Mouse (Mus musculus): ENCODE results near the gene Gm3854. TPM values are rescaled to one million over a fixed set of nuclear protein-coding genes. Genes with fewer than 3 reads are reported as not detected.

Gene Gm3854
- 0.97 TPM for total RNA-seq (2023)

DNA sequence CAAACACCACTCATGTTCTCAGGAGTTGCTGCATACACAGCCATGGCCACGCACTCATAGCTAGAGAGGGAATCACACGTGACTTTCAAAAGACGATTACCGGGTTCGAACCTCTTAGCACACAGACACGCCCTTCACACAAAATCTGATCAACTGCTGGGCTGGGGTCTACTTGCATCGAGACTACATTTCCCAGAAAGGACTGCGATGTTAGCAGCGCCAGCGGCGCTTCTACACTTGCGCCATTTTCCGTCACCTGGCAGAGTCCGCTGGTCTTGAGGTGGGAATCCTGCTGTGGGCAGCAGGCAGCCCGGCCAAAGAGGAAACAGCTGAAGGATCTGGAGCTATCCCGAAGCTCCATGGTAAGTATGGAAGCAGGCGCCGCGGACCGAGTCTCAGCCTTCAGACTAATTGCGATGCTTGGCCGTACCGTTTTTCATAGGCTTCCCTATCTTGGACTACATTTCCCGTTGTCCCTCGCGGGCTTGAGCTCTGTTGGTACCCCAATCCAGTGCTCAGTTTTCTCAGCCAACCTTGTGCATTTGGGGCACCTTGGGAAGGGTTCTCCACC lies at the start of gene Gm3854:
Gene Gm3854, plus strand, starts transcription at position 259 of the 571 bp plus-strand sequence.

DNA sequence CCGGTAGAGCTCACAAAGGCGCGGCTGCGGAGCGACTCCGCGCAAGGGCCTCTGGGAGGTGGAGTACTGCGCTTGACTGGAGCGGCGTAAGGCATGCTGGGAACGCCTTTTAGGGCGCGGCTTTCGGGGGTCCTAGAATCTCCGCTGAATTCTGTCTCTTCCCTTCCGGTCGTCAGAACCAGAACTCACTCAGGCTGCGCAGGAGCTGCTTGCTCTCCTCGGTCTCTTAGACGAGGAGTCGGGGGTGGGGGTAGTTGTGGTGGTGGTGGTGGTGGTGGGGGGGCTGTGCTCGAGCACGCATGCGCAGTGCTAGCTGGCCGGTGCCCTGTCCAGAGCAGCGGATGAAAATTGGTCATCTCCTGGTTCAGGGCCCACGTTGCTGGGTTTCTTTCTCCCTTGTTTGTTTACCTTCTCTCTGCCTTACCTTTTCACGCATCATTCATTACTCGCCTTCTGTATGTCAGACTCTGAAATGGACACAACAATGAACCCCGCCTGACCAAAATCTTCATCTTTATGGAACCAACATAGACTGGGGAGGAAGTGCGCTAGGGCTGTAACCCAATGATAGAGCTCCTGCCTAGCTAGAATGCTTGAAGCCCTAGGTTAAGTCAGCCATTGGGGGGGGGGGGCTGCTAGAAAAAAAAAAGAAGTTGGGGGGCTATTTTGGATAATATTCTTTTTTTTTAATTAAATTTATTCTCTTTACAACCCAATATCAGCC lies 12.2 kb upstream of the Gm3854 start, which contains the start of gene Zfp583:
Gene Zfp583, minus strand, starts transcription at position 53 of the 724 bp plus-strand sequence.

DNA sequence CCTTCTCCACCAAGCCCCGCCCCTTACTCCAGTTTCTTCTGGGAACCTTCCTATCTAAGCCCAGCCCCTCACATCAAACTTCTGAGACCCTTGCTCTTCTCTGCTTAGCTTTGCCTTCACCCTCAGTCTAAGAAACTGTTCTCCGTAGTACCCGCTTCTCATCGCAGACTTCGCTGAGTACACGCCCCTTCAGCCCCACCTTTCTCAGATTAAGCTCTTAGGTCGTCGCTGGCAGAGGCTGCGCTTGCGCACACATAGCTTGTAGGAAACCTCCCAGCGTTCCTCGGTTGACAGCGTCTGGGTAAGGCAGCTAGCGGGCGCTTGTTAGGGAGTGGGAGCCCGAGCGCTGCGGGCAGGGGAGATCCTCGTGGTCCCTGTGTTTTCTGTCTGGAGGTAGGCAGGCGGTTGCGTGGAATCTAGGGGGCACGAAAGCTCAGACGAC lies 19.5 kb downstream of the Gm3854 start, which contains the start of gene Zfp78:
Gene Zfp78, plus strand, starts transcription at position 234 of the 442 bp plus-strand sequence.

DNA sequence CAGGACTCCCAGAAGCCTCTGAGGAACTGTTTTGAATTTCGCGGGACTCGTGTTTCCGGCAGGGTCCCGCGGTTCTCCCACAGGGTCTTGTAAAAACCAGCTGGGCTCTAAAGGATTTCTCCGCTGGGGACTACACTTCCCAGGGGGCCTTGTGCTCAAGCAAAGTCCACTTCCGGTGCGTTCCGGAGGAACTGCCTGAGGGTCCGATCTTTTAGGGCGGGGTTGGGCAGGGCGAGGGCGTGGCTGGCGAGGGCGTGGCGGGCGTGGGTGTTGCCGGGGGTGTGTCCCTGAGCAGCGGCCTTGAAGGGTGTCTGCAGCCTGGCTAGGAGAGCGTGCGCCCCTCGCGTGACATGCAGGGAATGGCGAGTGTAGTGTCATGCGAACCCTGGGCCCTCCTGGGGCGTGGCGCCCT lies 39.5 kb downstream of the Gm3854 start, which contains the start of gene Zfp28:
Gene Zfp28, plus strand, starts transcription at position 252 of the 412 bp plus-strand sequence.

DNA sequence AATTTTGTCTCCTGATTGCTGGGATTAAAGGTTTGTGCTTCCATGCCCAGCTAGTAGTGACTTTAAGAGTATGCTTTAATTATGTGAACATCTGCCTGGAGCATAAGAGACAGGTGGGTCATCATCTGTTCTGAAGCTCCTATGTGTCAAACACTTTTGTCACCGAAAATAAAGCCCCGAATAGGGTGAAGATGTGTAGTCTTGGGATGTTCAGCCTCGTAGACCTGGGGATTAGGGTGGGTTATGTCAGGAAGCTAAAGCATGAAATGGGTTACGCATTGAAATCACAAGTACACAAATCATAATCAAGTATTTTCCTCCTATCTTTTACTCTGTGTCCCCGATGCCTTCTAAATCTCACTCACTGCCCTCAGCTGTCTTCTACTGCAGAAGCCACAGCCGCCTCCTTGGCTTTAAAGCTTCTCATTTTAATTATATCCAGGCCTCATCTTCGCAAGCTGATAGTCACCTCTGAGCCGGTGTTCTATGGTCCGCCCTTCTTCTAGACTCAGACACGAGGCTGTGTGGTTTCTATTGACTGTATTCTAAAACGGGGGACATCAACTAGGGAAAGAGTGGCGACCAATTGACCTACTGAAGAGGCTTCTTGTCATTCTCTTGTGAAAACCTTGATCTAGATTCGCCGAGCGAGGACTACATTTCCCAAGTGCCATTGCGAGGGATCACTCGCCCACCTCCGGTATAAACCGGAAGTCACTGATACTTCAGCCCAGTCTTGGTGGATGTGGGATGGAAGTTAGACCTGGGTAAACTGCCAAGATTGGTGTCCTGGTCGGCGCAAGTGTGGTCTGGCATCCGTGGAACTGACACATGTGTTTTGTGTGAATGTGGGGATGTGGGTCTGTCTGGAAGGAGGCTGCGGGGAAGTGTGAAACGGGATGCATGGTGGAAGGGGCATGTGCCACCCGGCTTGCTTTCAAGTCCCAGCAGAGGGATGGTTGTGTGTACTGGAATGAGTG lies 54.7 kb downstream of the Gm3854 start, which contains the start of gene Smim17:
Gene Smim17, plus strand, starts transcription at position 720 of the 980 bp plus-strand sequence.

Other genes starting within 250 kb of the Gm3854 start
- 29.7 TPM for gene Zfp787, start 187.8 kb upstream of the Gm3854 start, total RNA-seq (2023)
- gene Zfp444, start 171.5 kb upstream of the Gm3854 start, total RNA-seq (2023) = 23.9 TPM
- gene Galp, start 146.7 kb upstream of the Gm3854 start, total RNA-seq (2023) = not detected
- not detected for gene Zscan5b, start 121.5 kb upstream of the Gm3854 start, total RNA-seq (2023)
- not detected for gene Epp13, start 91.0 kb upstream of the Gm3854 start, total RNA-seq (2023)
- 5.9 TPM for gene Zfp667, start 57.2 kb upstream of the Gm3854 start, total RNA-seq (2023)
- gene Zfp583, start 12.5 kb upstream of the Gm3854 start, total RNA-seq (2023) = 0.50 TPM
- 2.3 TPM for gene Zfp78, start 19.5 kb downstream of the Gm3854 start, total RNA-seq (2023)
- gene Zfp28, start 39.5 kb downstream of the Gm3854 start, total RNA-seq (2023) = 8.3 TPM
- 1.8 TPM for gene Smim17, start 55.0 kb downstream of the Gm3854 start, total RNA-seq (2023)
- gene Gm20715, start 66.5 kb downstream of the Gm3854 start, total RNA-seq (2023) = not detected
- gene Olfr1344, start 94.9 kb downstream of the Gm3854 start, total RNA-seq (2023) = not detected
- not detected for gene Olfr1336, start 112.4 kb downstream of the Gm3854 start, total RNA-seq (2023)
- not detected for gene Olfr1346, start 123.3 kb downstream of the Gm3854 start, total RNA-seq (2023)
- not detected for gene Olfr5, start 143.2 kb downstream of the Gm3854 start, total RNA-seq (2023)
- not detected for gene Olfr1347, start 156.0 kb downstream of the Gm3854 start, total RNA-seq (2023)
- gene Olfr1348, start 165.0 kb downstream of the Gm3854 start, total RNA-seq (2023) = not detected
- not detected for gene Olfr1349, start 179.2 kb downstream of the Gm3854 start, total RNA-seq (2023)
- not detected for gene Olfr1350, start 221.1 kb downstream of the Gm3854 start, total RNA-seq (2023)